Mouse (Mus musculus): ENCODE measurements around the gene H1foo. TPM values are rescaled to one million over a fixed set of nuclear protein-coding genes. Genes with fewer than 3 reads are reported as not detected.

The H1foo gene
- polyA plus RNA-seq, 1 experiment from 2014 or later: not detected

- Histone ChIP-seq H3K9ac (no peak overlapping the region), H3K27me3 (no peaks in the 10 kb centered on the region), H3K27ac (no peak overlapping the region), H3K9me3 (no peaks in the 10 kb centered on the region), H3K36me3 (peaks cover 49% of the 10 kb centered on the region), H3K4me1 (0 out of 2 replicates have a peak, but pooled peaks cover 2% of the 10 kb centered on the region), H3K4me3 (no peak overlapping the region), H3K4me2 (no peak overlapping the region)
- WGBS: 61% methylated on average over 8 of the region's 8 CpGs
- ATAC-seq (ENCODE audit: insufficient number of reproducible peaks, insufficient read depth, low FRiP score, low TSS enrichment, low read depth): no peak
Observed at GRCm38 (mm10) chr6:115909940-115910339, 34.8 kb upstream of the H1foo start.

- WGBS: 80% methylated on average over 6 of the region's 6 CpGs
Observed at GRCm38 (mm10) chr6:115911763-115912162, 33.0 kb upstream of the H1foo start.

GRCm38 (mm10) chr6:115913482-115913881 is 31.3 kb upstream of the H1foo start:
- WGBS: 81% methylated on average over 10 of the region's 10 CpGs
- no peak overlapping the region for H3K9ac ChIP-seq
- H3K27ac ChIP-seq: no peak overlapping the region
- no peaks in the 10 kb centered on the region for H3K9me3 ChIP-seq
- H3K4me1 ChIP-seq: 0 out of 2 replicates have a peak, but pooled peaks cover 16% of the 10 kb centered on the region
- peaks cover 26% of the 10 kb centered on the region for H3K36me3 ChIP-seq
- no peak for ATAC-seq (ENCODE audit: insufficient number of reproducible peaks, insufficient read depth, low FRiP score, low TSS enrichment, low read depth)
- H3K4me3 ChIP-seq: no peak overlapping the region
- H3K27me3 ChIP-seq: no peaks in the 10 kb centered on the region
- no peak overlapping the region for H3K4me2 ChIP-seq

More at GRCm38 (mm10) chr6:115911763-115912162, 33.0 kb upstream of the H1foo start:
- Histone ChIP-seq H3K4me2 (no peak overlapping the region), H3K27ac (no peak overlapping the region), H3K36me3 (peaks cover 35% of the 10 kb centered on the region), H3K9ac (no peak overlapping the region), H3K4me3 (no peak overlapping the region), H3K4me1 (0 out of 2 replicates have a peak, but pooled peaks cover 16% of the 10 kb centered on the region), H3K9me3 (no peaks in the 10 kb centered on the region), H3K27me3 (no peaks in the 10 kb centered on the region)
- ATAC-seq (ENCODE audit: insufficient number of reproducible peaks, insufficient read depth, low FRiP score, low TSS enrichment, low read depth): no peak

DNA sequence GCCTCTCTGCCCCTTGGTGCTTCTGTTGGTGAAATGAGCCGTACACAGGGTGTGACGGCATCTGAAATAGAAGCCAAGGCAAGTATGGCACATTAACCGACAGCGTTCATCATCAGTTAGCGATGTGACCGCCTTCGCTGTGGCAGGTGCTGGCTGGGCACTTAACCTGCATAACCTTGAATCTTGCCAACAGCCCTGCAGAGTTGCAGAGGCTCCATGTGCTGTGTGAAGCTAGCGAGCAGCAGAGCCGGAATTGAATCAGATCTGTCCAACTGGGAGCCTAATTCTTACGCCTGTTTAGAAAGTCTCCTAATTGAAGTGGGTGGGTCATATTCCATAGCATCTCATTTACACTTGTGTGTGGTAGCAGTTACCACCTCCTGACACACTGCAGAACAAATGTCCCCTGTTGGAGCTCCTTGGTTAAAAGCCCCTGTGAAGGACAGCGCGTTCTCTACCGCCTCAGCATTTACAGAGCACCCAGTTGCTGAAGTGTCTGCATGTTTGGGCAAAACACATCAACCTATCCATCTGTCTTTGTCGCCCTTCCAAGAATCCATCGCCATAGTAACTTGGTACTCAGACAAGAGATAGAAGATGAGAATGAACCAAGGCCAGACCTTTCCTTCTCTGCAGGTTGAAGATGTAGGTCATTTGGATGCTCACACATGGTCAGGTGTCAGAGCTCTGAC is 30.1 kb upstream of the H1foo start:
- Histone ChIP-seq H3K4me1 (0 out of 2 replicates have a peak, but pooled peaks cover 16% of the 10 kb centered on the region), H3K27me3 (no peaks in the 10 kb centered on the region), H3K4me2 (no peak overlapping the region), H3K27ac (no peak overlapping the region), H3K9ac (no peak overlapping the region), H3K9me3 (no peaks in the 10 kb centered on the region), H3K36me3 (peaks cover 26% of the 10 kb centered on the region), H3K4me3 (no peak overlapping the region)
- ATAC-seq (ENCODE audit: insufficient number of reproducible peaks, insufficient read depth, low FRiP score, low TSS enrichment, low read depth): no peak
- WGBS: 88% methylated on average over 15 of the region's 15 CpGs

- ATAC-seq (ENCODE audit: insufficient number of reproducible peaks, insufficient read depth, low FRiP score, low TSS enrichment, low read depth): no peak
- H3K4me3 ChIP-seq: no peak overlapping the region
- H3K4me2 ChIP-seq: no peak overlapping the region
- 71% methylated on average over 17 of the region's 17 CpGs for WGBS
- H3K27me3 ChIP-seq: no peaks in the 10 kb centered on the region
- H3K36me3 ChIP-seq: peaks cover 25% of the 10 kb centered on the region
- H3K9me3 ChIP-seq: no peaks in the 10 kb centered on the region
- H3K27ac ChIP-seq: peak overlapping the region; percentile 12; the same call in 1 of the 2 replicates
- 0 out of 2 replicates have a peak, but pooled peaks cover 13% of the 10 kb centered on the region for H3K4me1 ChIP-seq
- H3K9ac ChIP-seq: 0 out of 2 replicates have a peak overlapping the region, but pooled peaks have one; percentile 40
Observed at GRCm38 (mm10) chr6:115915601-115916445, 28.9 kb upstream of the H1foo start.

DNA sequence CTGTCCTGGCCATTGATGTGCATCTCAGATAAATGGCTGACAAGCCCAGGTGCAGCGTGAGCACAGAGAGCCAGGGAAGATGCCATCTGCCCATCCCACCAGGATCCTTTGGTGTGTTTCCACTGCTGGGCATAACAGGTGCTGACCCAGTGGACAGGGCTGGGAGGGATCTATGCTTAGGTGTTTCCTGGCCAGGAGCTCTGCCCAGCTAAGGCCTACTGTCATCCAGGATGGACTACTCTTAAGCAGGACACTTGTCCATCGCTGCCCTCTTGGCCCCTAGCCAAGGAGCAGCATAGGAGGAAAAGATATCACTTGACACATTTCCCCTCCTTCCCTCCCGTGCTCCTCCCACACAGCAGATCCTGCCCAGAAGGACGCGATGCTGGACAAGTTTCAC is 28.1 kb upstream of the H1foo start:
- WGBS: 83% methylated on average over 5 of the region's 5 CpGs
- 0 out of 2 replicates have a peak, but pooled peaks cover 13% of the 10 kb centered on the region for H3K4me1 ChIP-seq
- H3K4me3 ChIP-seq: no peak overlapping the region
- peaks cover 25% of the 10 kb centered on the region for H3K36me3 ChIP-seq
- no peaks in the 10 kb centered on the region for H3K27me3 ChIP-seq
- 0 out of 2 replicates have a peak overlapping the region, but pooled peaks have one; percentile 16 for H3K9ac ChIP-seq
- H3K4me2 ChIP-seq: no peak overlapping the region
- H3K27ac ChIP-seq: no peak overlapping the region
- no peak for ATAC-seq (ENCODE audit: insufficient number of reproducible peaks, insufficient read depth, low FRiP score, low TSS enrichment, low read depth)
- no peaks in the 10 kb centered on the region for H3K9me3 ChIP-seq

DNA sequence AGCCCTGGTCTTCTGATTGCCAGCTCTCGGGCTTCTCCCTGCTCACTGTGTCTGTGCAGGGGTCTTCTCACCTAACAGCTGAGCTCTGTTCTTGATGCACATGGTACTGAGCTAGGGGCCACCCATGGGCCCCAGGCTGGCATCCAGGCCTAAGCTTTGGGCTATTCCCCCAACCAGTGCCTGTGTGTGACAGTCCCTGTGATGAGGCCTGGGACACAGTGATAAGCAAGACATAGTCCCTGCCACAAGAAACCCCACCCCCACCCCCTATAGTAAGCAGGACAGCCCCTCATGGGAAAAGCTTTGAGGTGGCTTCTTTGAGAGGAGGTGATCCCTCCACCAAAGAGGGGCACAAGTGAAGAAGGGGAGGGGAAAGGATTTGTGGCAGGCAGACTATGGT is 26.1 kb upstream of the H1foo start:
- Histone ChIP-seq H3K9me3 (no peaks in the 10 kb centered on the region), H3K4me3 (no peak overlapping the region), H3K27ac (no peak overlapping the region), H3K9ac (no peak overlapping the region), H3K27me3 (no peaks in the 10 kb centered on the region), H3K4me1 (0 out of 2 replicates have a peak, but pooled peaks cover 13% of the 10 kb centered on the region), H3K4me2 (no peak overlapping the region), H3K36me3 (peaks cover 20% of the 10 kb centered on the region)
- no peak for ATAC-seq (ENCODE audit: insufficient number of reproducible peaks, insufficient read depth, low FRiP score, low TSS enrichment, low read depth)
- 90% methylated on average over 1 of the region's 1 CpGs for WGBS

DNA sequence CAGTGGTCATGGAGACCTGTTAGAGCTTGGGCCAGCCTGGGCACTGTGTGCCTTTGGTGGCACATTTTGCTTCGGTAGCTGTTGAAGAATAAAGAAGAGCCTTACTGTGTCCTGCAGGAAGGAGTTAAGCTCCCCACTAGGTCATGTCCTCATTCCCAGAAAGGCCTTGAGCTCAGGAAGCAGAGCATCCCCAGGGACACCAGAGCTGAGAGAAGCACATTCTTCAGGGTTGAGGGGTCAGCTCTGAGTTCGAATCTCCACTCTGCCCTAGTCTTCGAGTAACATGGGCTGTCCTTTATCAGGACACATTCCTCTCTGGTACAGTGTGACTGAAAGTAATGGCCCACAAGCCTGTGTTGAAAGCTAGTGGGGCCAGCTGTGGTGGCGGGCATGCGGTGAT is 24.9 kb upstream of the H1foo start:
- H3K4me1 ChIP-seq: peaks cover 17% of the 10 kb centered on the region
- no peak overlapping the region for H3K4me3 ChIP-seq
- H3K27me3 ChIP-seq: no peaks in the 10 kb centered on the region
- no peak overlapping the region for H3K4me2 ChIP-seq
- peaks cover 8% of the 10 kb centered on the region for H3K36me3 ChIP-seq
- no peak for ATAC-seq (ENCODE audit: insufficient number of reproducible peaks, insufficient read depth, low FRiP score, low TSS enrichment, low read depth)
- WGBS: 88% methylated on average over 5 of the region's 5 CpGs
- no peaks in the 10 kb centered on the region for H3K9me3 ChIP-seq
- no peak overlapping the region for H3K9ac ChIP-seq
- no peak overlapping the region for H3K27ac ChIP-seq

- no peak overlapping the region for H3K9ac ChIP-seq
- ATAC-seq (ENCODE audit: insufficient number of reproducible peaks, insufficient read depth, low FRiP score, low TSS enrichment, low read depth): no peak
- WGBS: 44% methylated on average over 6 of the region's 6 CpGs
- H3K9me3 ChIP-seq: no peaks in the 10 kb centered on the region
- H3K4me1 ChIP-seq: peaks cover 38% of the 10 kb centered on the region
- no peaks in the 10 kb centered on the region for H3K27me3 ChIP-seq
- no peak overlapping the region for H3K27ac ChIP-seq
- H3K4me3 ChIP-seq: no peak overlapping the region
- peaks cover 4% of the 10 kb centered on the region; the same call in 1 of the 2 replicates for H3K36me3 ChIP-seq
- H3K4me2 ChIP-seq: no peak overlapping the region
Observed at GRCm38 (mm10) chr6:115924829-115925228, 19.9 kb upstream of the H1foo start.

GRCm38 (mm10) chr6:115926416-115926815 is 18.3 kb upstream of the H1foo start:
- Histone ChIP-seq H3K36me3 (no peaks in the 10 kb centered on the region), H3K9me3 (no peaks in the 10 kb centered on the region), H3K9ac (0 out of 2 replicates have a peak overlapping the region, but pooled peaks have one; percentile 51), H3K27me3 (no peaks in the 10 kb centered on the region), H3K4me2 (peak overlapping the region; percentile 32), H3K4me1 (peaks cover 38% of the 10 kb centered on the region), H3K27ac (peak overlapping the region; percentile 75; the same call in 1 of the 2 replicates), H3K4me3 (no peak overlapping the region)
- 33% methylated on average over 10 of the region's 10 CpGs for WGBS
- no peak for ATAC-seq (ENCODE audit: insufficient number of reproducible peaks, insufficient read depth, low FRiP score, low TSS enrichment, low read depth)

DNA sequence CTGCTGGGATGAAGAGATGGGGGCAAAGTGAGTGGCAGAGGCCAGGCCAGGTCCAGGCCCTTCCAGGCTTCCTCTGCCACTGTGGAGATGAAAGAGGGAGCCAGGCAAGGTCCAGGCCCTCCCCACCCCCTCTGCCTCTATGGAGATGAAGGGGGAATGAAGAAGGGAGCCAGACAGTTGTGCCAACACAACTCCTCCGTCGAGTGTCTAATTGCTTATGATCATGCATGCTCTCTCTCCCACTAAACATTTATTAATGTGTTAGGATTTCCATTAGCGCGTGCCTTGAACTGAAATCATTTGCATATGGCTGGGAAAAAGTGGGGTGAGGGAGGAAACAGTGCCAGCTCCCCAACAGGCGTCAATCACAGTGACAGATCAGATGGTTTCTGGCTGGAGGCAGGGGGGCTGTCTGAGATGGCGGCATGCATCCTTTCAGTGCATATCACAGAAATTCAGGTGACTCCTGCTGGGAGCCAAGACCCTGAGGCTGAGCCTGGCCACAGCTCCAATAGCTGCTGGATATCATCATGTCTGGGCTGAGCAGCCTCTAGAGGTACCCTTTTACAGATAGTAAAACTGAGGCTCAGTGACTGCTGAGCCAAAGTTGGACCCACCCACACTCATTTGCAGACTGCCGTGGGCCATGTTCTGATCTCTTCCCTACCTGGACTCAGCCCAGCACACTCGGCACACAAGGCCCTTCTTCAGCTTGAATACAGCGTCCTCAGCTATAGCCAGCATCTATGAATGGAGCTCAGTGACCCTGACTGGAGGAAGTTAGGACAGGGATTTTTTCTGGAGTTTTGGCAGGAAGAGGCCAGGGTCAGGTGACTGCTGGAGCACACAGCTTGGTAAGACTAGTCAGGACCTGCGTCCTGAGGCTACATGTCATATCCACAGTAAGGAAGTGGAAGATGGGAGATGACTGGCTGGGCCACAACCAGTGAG is 17.2 kb upstream of the H1foo start:
- no peak overlapping the region for H3K4me3 ChIP-seq
- H3K27me3 ChIP-seq: no peaks in the 10 kb centered on the region
- no peak overlapping the region for H3K9ac ChIP-seq
- no peak for ATAC-seq (ENCODE audit: insufficient number of reproducible peaks, insufficient read depth, low FRiP score, low TSS enrichment, low read depth)
- 75% methylated on average over 10 of the region's 10 CpGs for WGBS
- H3K9me3 ChIP-seq: no peaks in the 10 kb centered on the region
- H3K36me3 ChIP-seq: no peaks in the 10 kb centered on the region
- no peak overlapping the region for H3K4me2 ChIP-seq
- H3K27ac ChIP-seq: 0 out of 2 replicates have a peak overlapping the region, but pooled peaks have one; percentile 22
- H3K4me1 ChIP-seq: peaks cover 38% of the 10 kb centered on the region

Measured in embryonic facial prominence, embryonic 13.5 days (tissue).